Mouse (Mus musculus) pancreas, adult 10 weeks (tissue): Measurements from ENCODE around the gene Akr1b8. TPM values are rescaled to one million over a fixed set of nuclear protein-coding genes. Genes with fewer than 3 reads are reported as not detected.

Experiments
- polyA plus RNA-seq: library from polyadenylated mRNA; stranded (reverse); fragments of 350-450 nt; fragmentation: Illumina TruSeq; extraction: RNeasy Lipid Tissue Mini Kit (QIAGEN cat#74804); gene quantifications from one replicate; pipeline ENCODE4 v1.2.3, GENCODE M21; 2015; ENCODE audit warnings: low read depth, low replicate concordance; ENCODE audit not compliant: insufficient read depth

Gene Akr1b8
- 3.5 TPM for polyA plus RNA-seq

GRCm38 (mm10) chr6:34353658-34354353, at the start of gene Akr1b8:
Akr1b8 (plus strand) TSS chr6:34354119.

GRCm38 (mm10) chr6:34316854-34317771, 36.8 kb upstream of the Akr1b8 start, which contains the start of gene Akr1b3:
Akr1b3 (minus strand) TSS chr6:34317478.

GRCm38 (mm10) chr6:34384110-34384661, 30.3 kb downstream of the Akr1b8 start, which contains the start of gene Akr1b10:
Akr1b10 (plus strand) TSS chr6:34384218.

GRCm38 (mm10) chr6:34412023-34412422, 58.1 kb downstream of the Akr1b8 start, which contains the start of gene Akr1b7:
Akr1b7 (plus strand) TSS chr6:34412334.

Other genes starting within 250 kb of the Akr1b8 start
- gene Slc35b4, start 177.0 kb upstream of the Akr1b8 start, polyA plus RNA-seq = 4.1 TPM
- gene Akr1b3, start 36.6 kb upstream of the Akr1b8 start, polyA plus RNA-seq = 31.7 TPM
- 6.6 TPM for gene Akr1b10, start 30.1 kb downstream of the Akr1b8 start, polyA plus RNA-seq
- 1.1 TPM for gene Akr1b7, start 58.2 kb downstream of the Akr1b8 start, polyA plus RNA-seq
- gene Bpgm, start 122.1 kb downstream of the Akr1b8 start, polyA plus RNA-seq = 8.9 TPM
- 31.9 TPM for gene Cald1, start 244.4 kb downstream of the Akr1b8 start, polyA plus RNA-seq